Mouse (Mus musculus) layer of hippocampus, postnatal 36 days (tissue): ENCODE results near the gene S100pbp. TPM values are rescaled to one million over a fixed set of nuclear protein-coding genes. Genes with fewer than 3 reads are reported as not detected.

Experiments used
- DNase-seq, 2 experiments: peaks; one replicate each; pipeline ENCODE4 v3.0.0; 2022
- total RNA-seq, 2 experiments: library from RNA; stranded (reverse); gene quantifications; 2 replicates each; pipeline ENCODE4 v1.2.3; 2021

Gene S100pbp
- 10 to 100 TPM; 31.8 to 34.8 TPM for total RNA-seq

DNA sequence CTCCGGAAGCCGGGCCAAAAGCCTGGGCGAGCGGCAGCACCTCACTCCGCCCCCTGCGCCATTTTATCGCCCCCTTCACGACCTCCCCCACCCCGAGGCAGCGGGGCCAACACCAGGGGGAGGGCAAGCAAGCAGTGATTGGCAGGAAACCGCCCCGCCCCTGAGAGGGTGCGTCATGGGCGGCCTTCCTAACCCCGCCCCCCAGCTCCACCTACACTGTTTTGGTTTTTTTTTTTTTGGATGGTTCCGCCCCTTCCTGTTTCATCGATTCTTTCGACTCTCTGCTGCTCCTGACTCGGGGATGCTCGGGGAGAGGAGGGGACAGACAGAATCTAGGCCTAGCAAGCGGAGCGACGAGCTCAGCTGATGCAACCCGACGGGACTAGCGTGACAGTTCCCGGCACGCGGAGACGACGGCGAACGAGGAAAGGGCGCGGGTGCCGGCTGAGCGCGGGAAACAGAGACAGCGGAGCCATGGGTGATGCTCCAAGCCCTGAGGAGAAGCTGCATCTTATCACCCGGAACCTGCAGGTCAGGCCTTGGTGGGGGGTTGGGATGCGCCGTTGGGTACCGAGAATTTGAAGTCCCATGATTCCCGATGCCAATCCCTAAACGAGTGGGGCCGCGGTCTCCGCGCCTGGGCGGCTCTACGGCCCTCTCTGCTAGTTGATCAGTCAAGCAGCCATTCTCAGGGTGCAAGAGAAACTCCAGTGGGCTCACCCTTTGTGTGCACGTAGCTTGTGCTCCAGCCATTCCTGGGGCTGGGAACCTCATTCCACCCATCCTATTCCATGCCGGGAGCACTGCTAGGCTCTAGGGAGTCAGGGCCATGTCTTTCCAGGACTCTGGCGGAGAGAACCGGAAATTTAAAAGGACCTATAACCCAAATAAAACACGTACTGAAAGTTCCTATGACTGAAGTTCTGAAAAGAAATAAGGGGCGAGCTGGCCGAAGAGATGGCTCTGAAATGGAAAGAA lies at the start of gene S100pbp, which contains the start of gene Yars:
Gene S100pbp (minus strand): TSS at position 186 of the 978 bp plus-strand sequence.
Gene Yars (plus strand): TSS at position 219 of the 978 bp plus-strand sequence.
- DNase-seq = peak; percentile 95

DNA sequence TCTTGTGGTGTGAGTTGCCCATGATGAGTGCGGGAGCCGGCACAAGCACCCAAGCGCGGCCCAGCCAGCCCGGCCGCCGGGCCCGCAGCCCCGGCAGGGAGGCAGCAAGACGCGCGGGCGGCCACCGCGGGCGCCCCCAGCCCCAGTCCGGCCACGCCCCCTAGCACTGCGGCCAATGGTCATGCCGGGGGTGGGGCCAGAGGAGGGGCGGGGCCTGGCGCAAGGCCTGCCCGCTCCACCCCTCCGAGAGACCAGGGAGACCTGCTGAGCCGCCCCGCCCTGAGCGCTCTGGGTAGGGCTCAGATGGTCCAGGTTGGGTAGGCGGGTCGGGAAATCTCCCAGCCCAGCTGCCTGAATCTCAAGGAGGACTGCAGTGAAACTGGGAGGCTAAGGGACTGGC lies 49.5 kb upstream of the S100pbp start:
- peak; percentile 55 to 58 for DNase-seq

DNA sequence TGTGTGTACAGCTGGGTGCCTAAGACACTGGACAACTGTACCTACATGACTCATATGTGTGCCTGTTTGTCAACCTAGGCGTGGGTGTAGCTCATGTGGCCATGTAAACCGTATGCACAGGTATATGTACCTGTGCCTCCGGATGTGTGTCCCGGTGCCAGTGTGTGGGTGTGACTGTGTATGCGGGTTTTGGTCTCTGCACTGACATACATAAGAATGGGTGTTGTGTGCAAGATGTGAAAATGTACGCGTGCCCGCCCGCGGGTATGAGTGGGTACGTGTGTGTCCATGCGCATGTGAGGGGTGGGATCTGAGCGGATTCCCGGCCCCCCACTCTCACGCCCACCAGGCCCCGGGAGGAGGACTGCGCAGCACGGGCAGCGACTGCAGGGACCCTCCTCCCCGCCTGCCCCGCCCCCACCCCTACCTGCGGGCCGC lies 49.1 kb upstream of the S100pbp start:
- DNase-seq = no peak

DNA sequence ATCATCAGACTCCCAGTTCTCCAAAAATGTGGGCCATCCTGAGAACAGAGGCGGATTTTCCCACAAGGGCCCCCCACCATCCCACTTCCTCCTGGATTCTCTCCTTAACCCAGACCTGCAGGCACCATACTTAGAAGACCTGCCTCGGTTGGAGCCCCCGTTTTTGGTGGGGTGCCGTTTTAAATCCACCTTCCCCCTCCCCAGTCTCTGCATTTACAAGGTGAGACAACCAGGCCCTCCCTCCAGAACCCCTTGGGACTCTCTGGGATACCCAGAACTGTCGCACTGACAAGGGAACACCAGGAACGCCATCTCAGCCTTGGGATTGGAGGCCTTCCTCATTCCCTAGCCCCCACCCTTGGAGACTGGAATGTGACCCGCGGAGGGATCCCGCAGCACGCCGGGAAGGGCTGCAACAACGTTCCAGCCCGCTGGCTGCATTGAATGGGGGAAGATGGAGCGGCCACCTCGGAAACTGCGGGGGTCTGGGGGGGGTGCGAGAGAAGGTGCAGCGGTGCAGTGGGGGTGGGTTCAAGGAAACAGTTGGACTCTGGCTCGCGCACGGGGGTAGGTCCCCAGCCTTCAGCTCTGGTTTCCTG lies 48.4 kb upstream of the S100pbp start:
- DNase-seq = no peak

DNA sequence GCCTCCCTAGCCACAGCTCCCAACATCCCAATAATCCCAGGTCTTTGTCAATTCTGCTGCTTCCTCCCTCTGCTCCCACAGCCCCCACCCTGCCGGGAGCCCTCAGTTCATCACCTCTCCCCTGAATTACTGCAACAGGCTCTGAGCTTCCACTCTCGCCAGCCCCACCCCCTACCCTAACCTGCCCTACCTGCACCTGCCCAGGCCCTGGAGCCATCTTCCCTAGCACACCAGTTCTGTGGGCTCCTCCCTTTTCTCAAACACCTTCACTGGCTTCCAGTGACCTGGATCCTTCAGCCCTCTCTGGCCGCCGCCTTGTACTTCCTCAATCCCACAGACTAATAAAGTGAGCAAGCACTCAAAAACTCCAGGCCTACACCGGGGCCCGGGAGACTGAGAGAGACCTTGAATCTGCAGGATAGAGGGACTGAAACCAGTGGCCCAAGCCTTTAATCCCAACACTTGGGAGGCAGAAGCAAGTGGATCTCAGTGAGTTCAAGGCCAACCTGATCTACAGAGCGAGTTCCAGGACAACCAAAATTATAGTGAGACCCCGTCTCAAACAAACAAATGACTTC lies 46.8 kb upstream of the S100pbp start:
- no peak for DNase-seq

DNA sequence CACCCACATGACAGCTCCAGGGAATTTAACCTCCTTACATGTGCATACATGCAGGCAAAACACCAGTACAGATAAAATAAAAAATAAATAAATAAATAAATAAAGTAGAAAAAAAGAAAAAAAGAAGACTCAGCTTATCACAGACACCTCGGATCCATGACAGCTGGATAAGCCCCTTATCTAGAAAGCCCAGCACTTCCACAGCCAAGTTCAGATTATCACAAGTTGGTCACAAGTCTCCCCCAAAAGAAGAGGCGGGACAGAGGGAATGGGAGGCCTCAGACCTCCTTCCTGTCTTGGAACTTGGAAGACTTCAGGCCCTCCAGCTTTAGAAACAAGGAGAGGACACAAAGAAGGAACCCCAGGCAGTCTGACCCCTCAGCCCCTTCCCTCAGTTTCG lies 45.6 kb upstream of the S100pbp start:
- no peak for DNase-seq

DNA sequence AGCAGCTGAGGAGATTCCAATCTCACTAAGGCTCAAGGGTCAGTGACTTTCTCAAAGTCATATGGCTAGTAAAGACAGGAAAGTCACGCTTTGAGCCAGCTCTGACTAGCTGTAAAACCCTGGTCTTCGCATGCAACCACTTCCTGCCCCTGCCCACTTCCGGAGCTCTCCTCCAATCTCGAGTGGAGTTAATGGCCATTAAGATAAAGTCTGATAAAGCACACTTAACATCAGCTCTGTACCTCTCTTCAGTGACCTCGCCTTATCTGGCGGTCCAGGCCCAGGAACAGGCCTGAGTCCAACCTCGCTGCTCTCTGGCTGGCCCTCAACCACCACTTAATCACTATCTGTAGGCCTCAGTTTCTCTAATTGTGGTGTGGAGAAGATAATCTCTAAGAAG lies 45.0 kb upstream of the S100pbp start:
- DNase-seq = no peak

DNA sequence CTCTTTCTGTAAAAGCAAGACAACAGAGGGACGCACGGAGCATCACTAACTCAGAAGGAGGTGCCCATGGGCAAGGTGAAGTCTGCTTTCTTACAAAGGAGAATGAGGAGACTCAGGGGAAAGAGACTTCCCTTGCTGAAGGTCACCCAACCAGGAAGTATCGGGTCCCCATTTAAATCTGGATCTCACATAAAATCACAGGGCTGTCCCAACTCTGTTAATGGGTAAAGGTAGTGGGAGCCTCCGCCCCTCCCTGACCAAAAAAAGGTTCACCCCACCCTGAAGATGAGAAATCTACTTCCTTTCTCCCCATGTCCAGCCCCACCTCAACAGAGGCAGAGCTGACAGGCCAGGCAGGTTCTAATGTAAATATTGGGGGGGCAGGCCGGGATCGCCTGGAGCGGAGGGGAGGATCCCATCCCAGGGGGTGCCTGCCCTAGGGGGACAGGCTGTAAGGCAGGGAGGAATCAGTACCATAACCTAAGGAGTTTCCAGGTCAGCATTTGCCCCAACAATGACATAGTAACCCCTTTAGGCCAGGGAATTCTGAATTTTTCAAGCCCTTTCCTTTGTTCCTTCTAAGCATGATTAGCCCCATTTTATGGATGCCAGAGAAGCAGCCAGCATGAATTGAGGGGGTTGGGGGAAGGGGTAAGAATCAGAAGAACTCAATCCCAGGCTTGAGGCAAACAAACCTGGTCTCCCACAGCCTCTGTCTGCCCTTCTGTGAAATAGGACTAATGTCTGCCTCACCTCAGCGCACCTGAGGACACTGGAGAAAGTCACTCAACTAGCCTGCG lies 43.2 kb upstream of the S100pbp start:
- no peak for DNase-seq

DNA sequence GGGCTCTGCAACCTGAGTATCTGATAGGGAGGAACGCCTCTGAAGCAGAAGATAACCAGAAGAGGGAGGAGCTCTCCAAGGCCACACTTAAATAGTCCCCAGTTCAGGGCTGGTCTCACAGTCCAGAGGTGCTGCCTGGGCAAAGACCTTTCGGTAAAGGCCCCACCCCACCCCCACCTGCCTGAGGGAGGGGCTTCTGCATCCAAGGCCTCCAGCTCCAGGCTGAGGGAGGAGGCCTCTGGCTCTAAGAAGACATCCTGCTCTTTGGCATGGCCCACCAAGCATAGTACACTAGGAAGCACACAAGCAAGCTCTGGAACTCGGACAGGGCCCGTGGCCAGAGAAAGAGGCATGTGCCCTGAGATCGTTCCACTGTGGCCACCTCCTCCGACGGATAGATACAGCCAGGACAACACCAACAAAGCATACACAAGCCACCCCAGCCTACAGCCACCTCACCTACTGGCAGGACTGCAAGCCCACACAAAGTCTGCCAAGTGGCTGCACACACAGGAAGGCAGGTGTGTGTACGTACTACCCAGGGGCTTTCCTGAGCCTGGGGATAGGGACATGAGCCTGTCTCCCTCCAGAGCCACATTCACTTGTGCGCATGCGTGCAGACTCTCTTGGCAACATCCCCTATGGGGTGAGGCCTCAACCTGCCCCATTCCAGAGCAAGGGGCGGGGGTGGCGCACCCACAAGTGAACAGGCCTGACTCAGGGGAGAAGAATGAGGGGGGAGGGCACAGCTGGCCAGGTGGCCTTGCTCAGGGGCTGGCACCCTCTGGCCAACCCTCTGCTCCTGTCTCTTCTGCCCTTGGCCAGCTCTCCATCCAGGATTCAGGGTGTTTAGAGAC lies 42.3 kb upstream of the S100pbp start:
- no peak for DNase-seq

DNA sequence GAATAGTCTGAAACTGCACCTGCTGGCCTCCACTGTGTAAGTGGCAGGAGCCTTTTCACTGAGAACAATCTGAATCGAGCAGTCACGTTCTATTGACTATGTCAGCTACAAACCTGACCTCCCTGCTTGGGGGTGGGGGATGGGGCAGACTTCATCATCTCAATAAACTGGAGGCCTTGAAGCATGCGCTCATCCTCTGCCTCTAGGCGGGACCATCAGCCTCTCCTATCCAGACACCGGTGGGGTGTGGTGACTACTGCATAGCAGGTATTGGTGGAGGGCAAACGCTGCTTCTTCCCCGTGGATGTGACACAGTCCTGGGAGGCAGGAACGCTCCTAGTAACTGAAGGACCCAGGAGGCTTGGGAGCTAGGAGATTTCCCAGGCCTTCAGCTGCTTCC lies 41.4 kb upstream of the S100pbp start:
- DNase-seq = no peak

DNA sequence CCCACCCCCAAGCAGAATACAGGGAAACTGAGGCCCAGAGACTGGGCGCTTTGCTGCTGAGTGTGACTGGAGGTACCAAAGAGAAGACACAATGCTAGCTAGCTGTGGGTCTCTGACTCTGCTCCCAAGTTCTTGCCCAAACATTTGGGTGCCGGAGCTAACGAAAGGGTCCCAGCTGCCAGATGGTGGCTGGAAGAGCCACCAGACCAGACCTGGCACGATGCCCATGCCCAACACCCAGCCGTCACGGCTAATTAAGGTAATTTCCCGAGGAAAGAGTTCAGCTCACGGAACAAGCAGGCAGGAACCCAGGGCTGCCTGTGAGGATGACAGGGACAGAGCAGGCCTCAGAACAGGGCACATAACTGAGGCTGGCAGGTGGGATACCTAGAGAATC lies 38.5 kb upstream of the S100pbp start:
- no peak for DNase-seq

DNA sequence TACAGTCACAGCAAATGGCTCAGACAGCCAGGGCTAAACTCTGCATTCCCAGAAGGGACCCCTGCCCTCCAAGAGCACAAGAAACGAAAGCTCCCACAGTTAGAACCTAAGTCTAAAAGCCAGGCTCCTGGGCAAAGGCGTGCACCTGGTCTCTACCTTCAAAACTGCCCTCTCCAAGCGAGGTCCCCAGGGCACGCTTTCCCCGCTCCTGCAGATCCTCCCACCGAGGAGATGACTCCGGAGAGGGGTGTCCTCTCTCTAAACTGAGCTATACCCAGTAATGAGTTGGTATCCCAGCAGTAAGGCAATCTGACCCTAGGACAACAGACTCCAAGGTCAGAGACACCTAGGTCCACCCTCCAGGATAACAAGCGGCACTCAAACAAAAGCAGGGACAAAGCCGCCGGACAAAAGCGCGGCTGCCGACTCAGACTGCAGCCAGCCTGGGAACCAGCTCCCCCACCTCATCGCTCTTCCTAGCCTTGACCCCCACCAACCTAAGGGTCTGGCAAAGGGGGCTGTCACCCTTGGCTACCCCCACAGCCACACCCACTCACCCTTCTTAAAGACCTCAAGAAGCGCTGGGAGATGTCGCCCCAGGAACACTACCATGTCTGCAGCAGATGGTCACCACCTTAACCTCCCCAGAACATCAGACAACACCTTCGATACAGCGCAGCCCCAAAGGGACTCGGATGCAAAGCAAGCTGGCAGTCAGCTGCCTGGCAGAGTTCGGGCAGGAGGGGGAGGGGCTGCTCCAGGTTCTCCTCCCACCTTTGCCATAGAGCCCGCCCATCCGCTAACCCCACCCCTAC lies 37.9 kb upstream of the S100pbp start:
- DNase-seq = no peak

DNA sequence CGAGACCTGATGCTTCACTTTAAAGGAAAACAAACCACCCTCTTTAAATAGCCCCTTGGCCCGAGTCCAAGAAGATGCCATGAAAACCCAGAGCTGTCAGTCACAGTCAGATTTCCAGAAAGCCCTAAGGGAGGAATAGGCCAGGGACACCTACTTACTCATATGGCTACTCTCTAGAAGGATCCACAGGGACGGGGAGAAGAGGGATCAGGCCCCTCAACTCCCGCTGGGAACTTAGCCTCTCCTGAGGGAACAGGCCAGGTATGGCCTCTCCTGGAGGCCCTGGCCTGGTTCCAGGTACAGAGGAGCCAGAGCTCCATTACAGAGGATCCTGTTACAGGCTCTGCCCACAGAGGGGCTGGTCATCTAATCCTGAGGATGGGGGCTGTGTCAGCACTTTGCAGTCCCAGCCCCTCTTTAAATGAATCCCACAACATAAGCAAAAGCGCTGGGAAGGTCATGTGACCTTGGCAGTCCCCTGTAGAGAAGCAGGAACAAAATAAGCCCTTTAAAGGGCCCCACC lies 37.0 kb upstream of the S100pbp start:
- DNase-seq = no peak

DNA sequence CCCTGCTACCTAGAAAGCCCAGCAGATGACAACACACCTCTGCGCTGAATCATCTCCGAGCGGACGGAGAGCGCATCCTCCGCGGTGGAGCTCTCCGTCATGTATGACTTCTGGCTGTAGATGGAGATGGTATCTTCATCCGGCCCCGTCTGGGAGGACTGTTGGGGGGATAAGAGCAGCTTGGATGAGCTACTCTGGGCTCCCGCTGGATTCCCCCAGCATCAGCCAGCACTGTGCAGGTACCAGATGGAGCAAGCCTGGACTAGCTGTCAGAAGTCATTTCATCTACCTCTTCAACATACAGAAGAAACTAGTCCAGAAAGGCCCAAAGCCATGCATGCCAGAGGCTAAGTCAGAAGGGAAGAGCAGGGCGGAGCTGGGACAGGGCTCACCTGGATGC lies 35.8 kb upstream of the S100pbp start:
- no peak for DNase-seq

DNA sequence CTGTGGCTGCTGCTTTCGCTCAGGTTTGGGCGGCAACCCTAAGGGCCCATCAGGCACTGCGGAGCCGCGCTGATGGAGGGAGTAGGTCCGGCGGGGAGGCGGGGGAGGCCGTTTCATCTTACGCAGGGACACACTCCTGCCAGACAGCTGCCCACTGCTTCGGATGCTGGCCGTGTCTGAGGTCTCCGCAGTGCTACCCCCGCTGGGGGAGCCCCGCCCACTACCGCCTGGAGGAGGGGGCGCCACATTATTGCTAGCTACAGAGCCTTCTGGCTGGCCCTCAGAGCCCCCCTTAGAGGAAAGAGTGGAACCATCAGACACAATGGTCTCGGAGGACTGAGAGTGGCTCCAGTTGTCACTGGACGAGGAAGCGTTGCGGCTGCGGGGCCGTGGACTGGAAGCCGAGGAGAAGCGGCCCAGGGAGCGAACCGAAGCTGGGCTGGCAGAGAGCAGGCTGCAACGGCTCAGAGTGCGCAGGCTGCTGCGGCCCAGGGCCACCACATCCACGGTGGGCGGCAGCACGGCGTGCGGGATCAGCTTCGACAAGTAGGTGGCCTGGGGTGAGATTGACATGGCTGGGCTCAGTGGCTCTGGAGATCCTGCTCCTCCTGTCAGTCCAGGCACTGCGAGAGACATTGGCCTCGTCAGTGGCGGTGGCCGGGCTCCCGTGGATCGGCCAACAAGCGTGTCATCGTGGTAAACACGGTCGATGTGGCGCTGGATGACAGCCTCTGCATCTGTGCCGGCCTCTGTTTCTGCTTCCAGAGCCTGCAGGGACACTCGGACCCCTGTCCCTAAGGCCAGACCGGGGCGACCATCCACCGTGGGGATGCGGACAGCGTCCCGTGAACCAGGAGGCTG lies 34.1 kb upstream of the S100pbp start:
- no peak for DNase-seq

DNA sequence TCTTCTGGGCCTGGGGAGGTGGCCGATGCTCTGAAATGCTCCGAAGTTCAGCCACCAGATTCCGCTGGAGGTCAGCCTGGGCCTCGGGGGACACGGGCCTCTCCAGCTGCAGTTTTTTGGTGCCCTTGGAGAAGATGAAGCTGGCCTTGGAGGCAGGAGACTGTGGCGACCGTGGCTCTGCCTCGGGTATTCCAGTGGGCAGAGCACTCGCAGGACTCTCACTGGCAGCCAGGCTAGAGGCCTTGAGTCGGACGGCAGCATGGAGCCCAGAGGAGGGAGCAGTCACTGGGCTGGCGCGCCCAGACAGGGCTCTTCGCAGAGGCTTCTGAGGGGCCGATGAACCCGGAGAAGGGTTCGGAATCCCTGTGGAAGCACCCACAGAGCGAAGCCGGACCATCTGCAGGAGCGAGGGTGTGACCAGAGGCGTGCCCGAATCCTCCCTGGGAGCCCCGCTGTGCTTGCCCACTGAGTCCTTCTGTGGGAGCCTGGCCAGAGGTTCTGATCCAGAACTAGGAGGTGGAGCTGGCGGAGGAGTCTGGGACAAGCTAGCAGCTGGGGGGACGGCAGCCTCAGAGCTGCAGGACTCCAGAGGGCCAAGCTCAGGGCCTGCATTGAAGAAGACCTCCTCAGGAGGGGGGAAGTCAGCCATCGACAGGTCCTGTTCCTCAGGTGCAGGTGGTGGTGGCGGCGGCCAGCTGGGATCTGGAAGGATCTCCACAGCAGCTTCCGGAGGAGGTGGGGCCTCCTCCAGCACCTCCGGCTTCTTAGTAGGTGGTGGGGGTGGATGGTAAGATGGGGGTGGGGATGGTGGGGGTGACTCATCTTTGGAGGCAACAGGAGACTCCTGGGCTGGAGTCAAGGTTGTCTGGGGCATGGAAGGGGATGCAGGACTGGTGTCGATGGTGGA lies 32.7 kb upstream of the S100pbp start:
- DNase-seq = no peak

DNA sequence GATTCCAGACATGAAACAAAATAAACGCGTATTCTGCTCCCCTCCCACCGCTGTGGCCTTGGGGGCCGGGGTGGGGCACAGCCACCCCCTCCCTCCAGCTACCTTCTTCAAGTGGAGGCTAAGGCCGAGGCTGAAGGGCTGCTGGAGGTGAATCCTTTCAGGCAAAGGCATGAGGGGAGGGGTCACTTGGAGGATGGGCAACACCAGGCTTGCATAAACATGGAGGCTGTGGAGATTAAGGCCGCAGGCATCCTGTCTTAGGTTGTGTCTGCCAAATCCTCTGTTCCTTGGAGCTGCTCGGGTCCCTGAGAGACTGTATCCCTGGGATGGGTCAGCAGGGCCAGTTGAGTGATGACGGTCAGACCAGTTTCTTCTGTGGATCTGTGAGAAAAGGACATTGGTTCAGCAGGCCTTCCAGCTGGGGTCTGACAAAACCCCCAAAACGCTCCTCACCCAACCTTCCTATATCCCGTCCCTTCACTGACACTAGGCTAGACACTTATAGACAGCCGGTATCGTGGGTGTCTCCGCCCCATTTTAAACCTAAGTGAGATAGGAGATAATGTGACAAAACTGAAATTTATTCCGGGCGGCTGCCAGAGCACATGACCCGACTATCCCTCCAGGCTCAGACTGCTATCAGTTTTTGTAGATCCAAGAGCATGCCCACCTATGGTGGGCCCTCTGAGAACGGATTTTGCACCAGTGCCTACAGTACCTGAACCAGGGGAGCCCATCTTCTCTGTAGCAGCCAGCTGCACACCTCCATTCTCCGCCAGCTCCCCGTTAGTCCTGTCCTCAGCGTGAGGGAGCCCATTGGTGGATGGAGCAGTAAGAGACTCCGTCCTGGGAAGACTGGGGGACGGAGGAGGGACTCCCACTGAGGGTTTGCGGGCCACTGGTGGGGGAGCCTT lies 31.8 kb upstream of the S100pbp start:
- no peak for DNase-seq
